Mouse (Mus musculus): Measurements from ENCODE around the gene Oosp2.

DNA sequence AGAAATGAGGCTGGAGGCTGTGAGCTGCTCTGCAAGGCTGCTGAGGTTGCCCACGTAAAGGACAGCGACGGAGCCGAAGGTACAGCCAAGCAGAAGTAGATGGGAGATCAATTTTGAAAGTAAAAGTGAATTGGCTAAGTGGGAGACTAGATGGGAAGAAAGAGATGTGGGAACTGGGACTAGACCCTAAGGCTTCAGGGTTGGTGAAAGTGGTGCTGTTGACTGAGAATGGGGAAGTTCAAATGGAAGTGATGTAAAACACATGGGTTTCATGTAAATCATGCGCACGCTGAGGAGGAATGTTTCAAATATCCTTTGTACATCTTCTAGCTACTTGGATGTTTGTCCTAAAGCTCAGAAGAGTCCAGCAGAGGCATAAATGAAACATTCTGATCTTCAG lies 38.0 kb upstream of the Oosp2 start:
- TF ChIP-seq CTCF (IDR thresholded peaks at IDR 0.05; ENCODE audit: extremely low read depth, insufficient read depth, insufficient read length, insufficient replicate concordance) (no peak), POLR2A (IDR thresholded peaks at IDR 0.05; ENCODE audit: low read depth, low read length) (no peak)
